Mouse (Mus musculus) hindlimb bud, embryonic 11.5 days (tissue): ENCODE measurements around the gene Coq10a.
A peak's percentile ranks its signal among the peaks of the same experiment; 100 is the strongest.
"Not testable (repeated sequence)": the region's sequence is repeated elsewhere in the genome, so short reads cannot be mapped to it uniquely, and the experiment has no call there.

Experiments used
- DNase-seq: peaks from one replicate; pipeline ENCODE4 v3.0.0-alpha.2; 2012; ENCODE audit warnings: low read depth, low spot score; ENCODE audit errors: extremely low spot score

Gene Coq10a

DNA sequence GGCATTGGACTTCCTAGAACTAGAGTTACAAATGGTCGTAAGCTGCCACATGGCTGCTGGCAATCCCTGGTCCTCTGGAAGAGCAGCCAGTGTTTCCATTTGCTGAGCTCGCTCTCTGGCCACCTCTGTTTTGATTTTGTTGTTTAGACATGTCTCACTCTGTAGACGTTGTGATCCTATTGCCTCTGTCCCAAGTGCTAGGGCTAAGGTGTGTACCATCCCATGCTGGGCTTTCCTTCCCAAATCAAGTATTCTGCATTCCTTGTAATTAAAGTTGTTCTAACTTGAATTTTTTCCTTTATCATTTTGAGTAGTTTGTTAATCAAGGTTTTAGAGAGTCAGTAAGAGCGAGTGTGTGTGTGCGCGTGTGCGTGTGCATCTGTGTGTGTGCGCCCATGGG, 21.3 kb downstream of the Coq10a start:
- DNase-seq = no peak

GRCm38 (mm10) chr10:128344568-128345275, 24.1 kb downstream of the Coq10a start:
- DNase-seq = no peak

DNA sequence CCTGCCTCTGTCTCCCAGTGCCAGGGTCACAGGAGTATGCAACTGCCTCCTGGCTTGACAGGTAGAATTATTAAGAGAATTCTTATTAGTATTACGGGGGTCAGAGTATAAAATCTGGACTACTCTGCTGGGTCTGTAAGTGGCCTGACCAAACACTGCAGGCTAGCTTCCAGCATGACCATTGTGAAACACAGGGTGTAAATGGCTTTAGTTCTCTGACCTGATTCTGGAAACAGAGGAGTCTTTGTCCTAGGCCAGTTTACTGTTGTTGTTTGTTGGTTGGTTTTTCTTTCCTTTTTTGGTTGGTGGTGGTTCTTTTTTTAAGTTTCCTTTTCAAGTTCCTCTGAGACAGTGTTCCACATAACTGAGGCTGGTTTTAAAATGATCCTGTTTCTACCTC, 25.4 kb downstream of the Coq10a start:
- DNase-seq = no peak

DNA sequence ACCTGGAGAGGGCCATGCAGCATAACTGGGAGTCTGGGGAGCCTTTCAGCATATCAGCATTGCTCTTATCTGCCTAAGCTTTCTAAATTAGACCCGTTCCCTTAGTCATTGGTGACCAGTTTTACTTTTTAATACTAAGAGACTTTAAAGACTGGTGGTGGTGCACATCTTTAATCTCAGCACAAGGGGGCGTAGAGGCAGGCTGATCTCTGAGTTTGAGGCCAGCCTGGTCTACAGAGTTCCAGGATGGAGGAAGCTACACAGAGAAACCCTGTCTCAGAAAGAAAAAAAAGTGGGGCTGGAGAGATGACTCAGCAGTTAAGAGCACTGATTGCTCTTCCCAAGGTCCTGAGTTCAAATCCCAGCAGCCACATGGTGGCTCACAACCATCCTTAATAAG, 28.5 kb downstream of the Coq10a start:
- no peak for DNase-seq

DNA sequence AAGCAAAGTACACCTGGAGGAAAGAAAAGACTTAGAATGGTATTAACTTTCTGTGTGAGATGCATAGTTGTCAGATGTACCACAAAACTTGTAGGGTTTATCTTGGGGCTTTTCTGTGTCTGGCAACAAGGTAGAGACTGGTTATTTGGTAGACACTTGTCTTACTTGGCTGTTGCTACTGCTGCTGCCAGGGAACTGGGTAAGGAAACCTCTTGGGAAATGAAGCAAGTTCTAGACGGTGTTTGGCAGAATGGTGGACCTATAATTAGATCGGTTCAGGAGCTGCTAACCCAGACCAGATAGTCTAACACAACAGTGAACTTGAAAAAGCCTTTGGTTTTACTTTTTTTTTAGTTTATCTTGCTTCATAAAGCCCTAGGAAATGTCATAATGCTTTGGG, 29.8 kb downstream of the Coq10a start:
- DNase-seq = no peak

- no peak for DNase-seq
Observed at GRCm38 (mm10) chr10:128338415-128338814, 30.4 kb downstream of the Coq10a start.

GRCm38 (mm10) chr10:128337306-128338181, 31.3 kb downstream of the Coq10a start, which contains the start of gene Cs:
TSS of gene Cs (plus strand) at chr10:128337734.
- DNase-seq = peak; percentile 96

GRCm38 (mm10) chr10:128336597-128336996, 32.2 kb downstream of the Coq10a start:
- no peak for DNase-seq

DNA sequence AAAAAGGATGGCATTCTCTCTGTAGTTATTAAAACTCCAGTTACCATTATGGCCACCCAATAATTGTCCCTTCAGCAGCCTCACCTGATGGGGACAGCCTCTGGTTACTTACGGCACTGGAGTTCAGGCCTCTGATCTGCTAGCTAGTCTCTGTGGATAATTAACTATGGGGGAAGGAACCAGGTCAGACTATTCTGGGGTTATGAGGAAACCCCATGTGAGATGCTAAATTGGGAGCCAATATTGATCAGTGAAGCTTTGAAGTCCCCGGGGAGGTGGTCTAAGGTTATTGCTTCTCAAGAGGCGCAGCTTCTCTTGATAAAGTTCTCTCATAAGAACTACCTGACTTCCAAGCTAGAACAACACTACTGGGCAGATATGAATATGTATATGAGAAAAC, 32.6 kb downstream of the Coq10a start:
- DNase-seq = no peak

DNA sequence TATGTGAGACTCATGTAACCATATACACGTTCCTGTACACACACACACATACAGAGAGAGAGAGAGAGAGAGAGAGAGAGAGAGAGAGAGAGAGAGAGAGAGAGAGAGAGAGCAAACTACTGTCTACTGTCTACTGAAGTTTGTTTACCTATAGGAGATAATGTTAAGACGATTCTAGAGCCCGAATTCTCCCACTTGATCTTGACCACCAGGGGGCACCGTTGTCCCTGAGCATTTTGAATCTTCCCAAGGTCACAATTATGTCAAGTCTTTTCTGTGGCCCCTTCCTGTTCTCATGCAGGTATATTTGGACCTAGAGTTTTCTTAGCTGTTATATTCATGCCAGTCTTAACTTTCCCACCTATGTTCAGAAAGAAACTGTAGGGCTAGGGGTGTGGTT, 33.2 kb downstream of the Coq10a start:
- peak; percentile 60 for DNase-seq

- not testable (repeated sequence) for DNase-seq
Observed at GRCm38 (mm10) chr10:128332358-128333249, 36.2 kb downstream of the Coq10a start.

DNA sequence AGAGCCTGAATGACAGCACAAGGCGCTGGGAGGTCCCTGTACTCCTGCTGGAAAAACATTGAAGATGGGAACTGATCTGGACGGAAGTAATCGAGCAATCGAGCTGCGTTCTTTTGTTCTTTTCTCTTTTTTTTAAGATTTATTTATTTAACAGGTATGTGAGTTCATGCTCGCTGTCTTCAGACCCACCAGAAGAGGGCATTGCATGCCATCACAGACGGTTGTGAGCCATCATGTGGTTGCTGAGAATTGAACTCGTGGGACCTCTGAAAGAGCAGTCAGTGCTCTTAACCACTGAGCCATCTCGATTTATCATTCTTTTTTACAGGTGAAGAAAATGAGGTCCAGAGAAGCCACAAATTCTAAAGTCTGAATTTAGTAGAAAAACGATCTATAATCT, 41.2 kb downstream of the Coq10a start:
- DNase-seq = no peak

GRCm38 (mm10) chr10:128326825-128327224, 42.0 kb downstream of the Coq10a start:
- no peak for DNase-seq

GRCm38 (mm10) chr10:128323516-128323915, 45.3 kb downstream of the Coq10a start:
- DNase-seq = no peak

GRCm38 (mm10) chr10:128322141-128323108, 46.4 kb downstream of the Coq10a start, which contains the start of gene Cnpy2:
TSS of gene Cnpy2 (plus strand) at chr10:128322459.
- peak; percentile 95 for DNase-seq

- no peak for DNase-seq
Observed at GRCm38 (mm10) chr10:128321641-128322040, 47.2 kb downstream of the Coq10a start.

GRCm38 (mm10) chr10:128315578-128315977, 53.2 kb downstream of the Coq10a start:
- DNase-seq = no peak
